7 mouse cellular contexts compared by ENCODE assay signal in genomic region chr8:124896632-124897385, GRCm38 (mm10). TPM values are rescaled to one million over a fixed set of nuclear protein-coding genes. Genes with fewer than 3 reads are reported as not detected.
DNase-seq lines count a peak whose midpoint lies in the region; ATAC-seq lines count a peak whose summit lies in the region.

No protein-coding gene starts in this region.

- peak; percentile 73 for DNase-seq in adrenal gland, adult 8-10 months
- peak; percentile 40 for DNase-seq in embryo, embryonic 11.5 days (ENCODE audit: low read depth, low spot score)
- DNase-seq in gastrocnemius, postnatal 25 days, result peak; percentile 76
- peak; percentile 80 for DNase-seq in intestine, embryonic 14.5 days (ENCODE audit: low spot score)
- peak; percentile 69 to 76 for DNase-seq in left cerebral cortex, postnatal 36 days (ENCODE audit: low spot score in 2 of 2)
- DNase-seq in midbrain, embryonic 10.5 days (ENCODE audit: low spot score), result peak; percentile 75
- DNase-seq in skeletal muscle tissue, adult 2 months (ENCODE audit: low read depth, low spot score), result peak; percentile 65

- no peaks in the 10 kb centered on the region for H3K9me3 ChIP-seq in intestine, embryonic 14.5 days (ENCODE audit: control insufficient read depth, low read length)
- H3K9me3 ChIP-seq in midbrain, embryonic 10.5 days (replicated peaks), result no peaks in the 10 kb centered on the region

- H3K27ac ChIP-seq in intestine, embryonic 14.5 days (ENCODE audit: low read depth), result peak overlapping the region; percentile 52
- H3K27ac ChIP-seq in midbrain, embryonic 10.5 days (replicated peaks), result peak overlapping the region; percentile 86

- peak; percentile 32 for ATAC-seq in intestine, embryonic 14.5 days (replicated peaks; ENCODE audit: low FRiP score, low TSS enrichment, low read depth)

- intact Hi-C loops in left cerebral cortex, postnatal 36 days (cut with DNase I), result loop anchor here (1.0 to 5.0 kb wide), 3 partner anchors 52 to 145 kb away; partner anchors contain the start of genes Egln1 and Tsnax

- peaks cover 38% of the 10 kb centered on the region for H3K36me3 ChIP-seq in intestine, embryonic 14.5 days (ENCODE audit: control insufficient read depth, insufficient read depth, low read length)
- peaks cover 60% of the 10 kb centered on the region for H3K36me3 ChIP-seq in midbrain, embryonic 10.5 days

- H3K4me1 ChIP-seq in intestine, embryonic 14.5 days (replicated peaks; ENCODE audit: control insufficient read depth, insufficient read depth, low read length), result peaks cover 20% of the 10 kb centered on the region
- H3K4me1 ChIP-seq in midbrain, embryonic 10.5 days, result peaks cover 34% of the 10 kb centered on the region

- 1% methylated on average over 60 of the region's 60 CpGs for WGBS in intestine, embryonic 14.5 days
- 1% methylated on average over 60 of the region's 60 CpGs for WGBS in midbrain, embryonic 10.5 days

- peak overlapping the region; percentile 74 for H3K9ac ChIP-seq in intestine, embryonic 14.5 days (ENCODE audit: low read length)

- peak overlapping the region; percentile 96 for H3K4me3 ChIP-seq in intestine, embryonic 14.5 days (ENCODE audit: low read depth, low read length)
- peak overlapping the region; percentile 97 for H3K4me3 ChIP-seq in midbrain, embryonic 10.5 days

- H3K27me3 ChIP-seq in intestine, embryonic 14.5 days (replicated peaks; ENCODE audit: control insufficient read depth, insufficient read depth, low read length), result no peaks in the 10 kb centered on the region
- no peaks in the 10 kb centered on the region for H3K27me3 ChIP-seq in midbrain, embryonic 10.5 days (ENCODE audit: low read depth, poor library complexity, severe bottlenecking)

- H3K4me2 ChIP-seq in intestine, embryonic 14.5 days (ENCODE audit: low read length), result peak overlapping the region; percentile 96

RNA-seq across cellular contexts. Expression of gene Exoc8, which starts 0.7 kb away (rescaled TPM):
- total RNA-seq in adrenal gland, adult 8-10 months (2022), result 10 to 100 TPM; 22.1 to 28.1 (median 25.0) TPM
- 1 to 10 TPM; 6.2 to 7.3 TPM for total RNA-seq in gastrocnemius, postnatal 25 days (2021)
- polyA plus RNA-seq in intestine, embryonic 14.5 days (2014; fragmentation: Nextera tagmentation; extraction: Ambion mirVana), result 7.5 and 7.7 TPM in 2 replicates
- 10 to 100 TPM; 34.5 to 35.3 TPM for total RNA-seq in left cerebral cortex, postnatal 36 days (2021)
- polyA plus RNA-seq in midbrain, embryonic 10.5 days (2016; fragmentation: Nextera tagmentation; extraction: Ambion mirVana), result 8.4 and 9.6 TPM in 2 replicates

RNA-seq across cellular contexts. Expression of gene Sprtn, which starts 0.9 kb away (rescaled TPM):
- total RNA-seq in adrenal gland, adult 8-10 months (2022), result 10 to 100 TPM; 19.4 to 23.6 (median 21.5) TPM
- total RNA-seq in gastrocnemius, postnatal 25 days (2021), result 1 to 10 TPM; 4.8 to 5.3 TPM
- 7.9 and 8.8 TPM in 2 replicates for polyA plus RNA-seq in intestine, embryonic 14.5 days (2014; fragmentation: Nextera tagmentation; extraction: Ambion mirVana)
- 10 to 100 TPM; 11.5 to 15.0 TPM for total RNA-seq in left cerebral cortex, postnatal 36 days (2021)
- 10.6 and 14.7 TPM in 2 replicates for polyA plus RNA-seq in midbrain, embryonic 10.5 days (2016; fragmentation: Nextera tagmentation; extraction: Ambion mirVana)

RNA-seq across cellular contexts. Expression of gene 2810004N23Rik, which starts 33.9 kb away (rescaled TPM):
- total RNA-seq in adrenal gland, adult 8-10 months (2022), result 10 to 100 TPM; 27.5 to 31.3 (median 29.2) TPM
- total RNA-seq in gastrocnemius, postnatal 25 days (2021), result 10 to 100 TPM; 24.5 to 25.4 TPM
- polyA plus RNA-seq in intestine, embryonic 14.5 days (2014; fragmentation: Nextera tagmentation; extraction: Ambion mirVana), result 45.2 and 46.4 TPM in 2 replicates
- total RNA-seq in left cerebral cortex, postnatal 36 days (2021), result 10 to 100 TPM; 19.6 to 20.9 TPM
- polyA plus RNA-seq in midbrain, embryonic 10.5 days (2016; fragmentation: Nextera tagmentation; extraction: Ambion mirVana), result 61.7 and 72.1 TPM in 2 replicates

RNA-seq across cellular contexts. Expression of gene Gnpat, which starts 34.0 kb away (rescaled TPM):
- 100 to 1,000 TPM in 3 of 4 experiments, 10 to 100 TPM in 1; 93.8 to 131 (median 107) TPM for total RNA-seq in adrenal gland, adult 8-10 months (2022)
- 100 to 1,000 TPM; 125 to 145 TPM for total RNA-seq in gastrocnemius, postnatal 25 days (2021)
- 103 and 105 TPM in 2 replicates for polyA plus RNA-seq in intestine, embryonic 14.5 days (2014; fragmentation: Nextera tagmentation; extraction: Ambion mirVana)
- 10 to 100 TPM; 47.4 to 57.8 TPM for total RNA-seq in left cerebral cortex, postnatal 36 days (2021)
- 149 and 156 TPM in 2 replicates for polyA plus RNA-seq in midbrain, embryonic 10.5 days (2016; fragmentation: Nextera tagmentation; extraction: Ambion mirVana)

RNA-seq across cellular contexts. Expression of gene Egln1, which starts 52.3 kb away (rescaled TPM):
- 10 to 100 TPM; 48.2 to 56.7 (median 50.9) TPM for total RNA-seq in adrenal gland, adult 8-10 months (2022)
- 100 to 1,000 TPM; 101 to 138 TPM for total RNA-seq in gastrocnemius, postnatal 25 days (2021)
- 16.8 and 18.7 TPM in 2 replicates for polyA plus RNA-seq in intestine, embryonic 14.5 days (2014; fragmentation: Nextera tagmentation; extraction: Ambion mirVana)
- total RNA-seq in left cerebral cortex, postnatal 36 days (2021), result 10 to 100 TPM; 67.3 to 72.4 TPM
- polyA plus RNA-seq in midbrain, embryonic 10.5 days (2016; fragmentation: Nextera tagmentation; extraction: Ambion mirVana), result 11.9 and 12.3 TPM in 2 replicates

Comparison
In these comparisons a context has a peak if more than half of its experiments do, and no peak if none do; other contexts are left out.
1. Peak in every context shown above with its lines: DNase-seq, ATAC-seq, H3K4me3 ChIP-seq and H3K27ac ChIP-seq.